Mouse (Mus musculus): ENCODE data around the gene Egf. TPM values are rescaled to one million over a fixed set of nuclear protein-coding genes. Genes with fewer than 3 reads are reported as not detected.
"Not testable (repeated sequence)": the region's sequence is repeated elsewhere in the genome, so short reads cannot be mapped to it uniquely, and the experiment has no call there.

Egf gene
- polyA plus RNA-seq (2015; fragmentation: Nextera tagmentation; extraction: Ambion mirVana) = 0.87 and 0.95 TPM in 2 replicates

- no peak for DNase-seq (ENCODE audit: low spot score)
Observed at GRCm38 (mm10) chr3:129754650-129755604, at the start of gene Egf. TSS of gene Egf (minus strand) at chr3:129755316.

- DNase-seq (ENCODE audit: low spot score) = no peak
Observed at GRCm38 (mm10) chr3:129803765-129804164, 48.6 kb upstream of the Egf start, which contains the start of gene Lrit3. TSS of gene Lrit3 (minus strand) at chr3:129804030.

GRCm38 (mm10) chr3:129799011-129799410 lies 43.9 kb upstream of the Egf start:
- no peak for DNase-seq (ENCODE audit: low spot score)

GRCm38 (mm10) chr3:129798551-129798950 lies 43.4 kb upstream of the Egf start:
- DNase-seq (ENCODE audit: low spot score) = no peak

- no peak for DNase-seq (ENCODE audit: low spot score)
Observed at GRCm38 (mm10) chr3:129797341-129797740, 42.2 kb upstream of the Egf start.

GRCm38 (mm10) chr3:129793801-129794200 lies 38.7 kb upstream of the Egf start:
- no peak for DNase-seq (ENCODE audit: low spot score)

GRCm38 (mm10) chr3:129782746-129783145 lies 27.6 kb upstream of the Egf start:
- DNase-seq (ENCODE audit: low spot score) = no peak

- no peak for DNase-seq (ENCODE audit: low spot score)
Observed at GRCm38 (mm10) chr3:129781435-129781834, 26.3 kb upstream of the Egf start.

- no peak for DNase-seq (ENCODE audit: low spot score)
Observed at GRCm38 (mm10) chr3:129771210-129771609, 16.1 kb upstream of the Egf start.

- DNase-seq (ENCODE audit: low spot score) = no peak
Observed at GRCm38 (mm10) chr3:129766971-129767794, 12.1 kb upstream of the Egf start.

- no peak for DNase-seq (ENCODE audit: low spot score)
Observed at GRCm38 (mm10) chr3:129766106-129766505, 11.0 kb upstream of the Egf start.

- DNase-seq (ENCODE audit: low spot score) = not testable (repeated sequence)
Observed at GRCm38 (mm10) chr3:129757599-129757998, 2.5 kb upstream of the Egf start.

GRCm38 (mm10) chr3:129744803-129745202 lies 10.3 kb downstream of the Egf start:
- DNase-seq (ENCODE audit: low spot score) = peak; percentile 38

GRCm38 (mm10) chr3:129742781-129743180 lies 12.3 kb downstream of the Egf start:
- no peak for DNase-seq (ENCODE audit: low spot score)

- no peak for DNase-seq (ENCODE audit: low spot score)
Observed at GRCm38 (mm10) chr3:129738291-129739183, 16.6 kb downstream of the Egf start.

- DNase-seq (ENCODE audit: low spot score) = no peak
Observed at GRCm38 (mm10) chr3:129731636-129732035, 23.5 kb downstream of the Egf start.

- DNase-seq (ENCODE audit: low spot score) = peak; percentile 15
Observed at GRCm38 (mm10) chr3:129730426-129730825, 24.7 kb downstream of the Egf start.

GRCm38 (mm10) chr3:129729916-129730315 lies 25.2 kb downstream of the Egf start:
- no peak for DNase-seq (ENCODE audit: low spot score)

- DNase-seq (ENCODE audit: low spot score) = no peak
Observed at GRCm38 (mm10) chr3:129725592-129725991, 29.5 kb downstream of the Egf start.

- peak; percentile 97 for DNase-seq (ENCODE audit: low spot score)
Observed at GRCm38 (mm10) chr3:129724961-129725501, 30.1 kb downstream of the Egf start.

- DNase-seq (ENCODE audit: low spot score) = no peak
Observed at GRCm38 (mm10) chr3:129724505-129724904, 30.6 kb downstream of the Egf start.
